Mouse (Mus musculus) CH12F3 (cell line): ENCODE measurements around the gene Nsrp1.

Source experiments
- in situ Hi-C: fragments of 300-500 bp; cut with MboI; formaldehyde crosslinking; loops from 2 replicates; pipeline ENCODE4 v1.14.3; 2020; ENCODE audit warnings: low sequenced_read_pairs

The Nsrp1 gene

DNA sequence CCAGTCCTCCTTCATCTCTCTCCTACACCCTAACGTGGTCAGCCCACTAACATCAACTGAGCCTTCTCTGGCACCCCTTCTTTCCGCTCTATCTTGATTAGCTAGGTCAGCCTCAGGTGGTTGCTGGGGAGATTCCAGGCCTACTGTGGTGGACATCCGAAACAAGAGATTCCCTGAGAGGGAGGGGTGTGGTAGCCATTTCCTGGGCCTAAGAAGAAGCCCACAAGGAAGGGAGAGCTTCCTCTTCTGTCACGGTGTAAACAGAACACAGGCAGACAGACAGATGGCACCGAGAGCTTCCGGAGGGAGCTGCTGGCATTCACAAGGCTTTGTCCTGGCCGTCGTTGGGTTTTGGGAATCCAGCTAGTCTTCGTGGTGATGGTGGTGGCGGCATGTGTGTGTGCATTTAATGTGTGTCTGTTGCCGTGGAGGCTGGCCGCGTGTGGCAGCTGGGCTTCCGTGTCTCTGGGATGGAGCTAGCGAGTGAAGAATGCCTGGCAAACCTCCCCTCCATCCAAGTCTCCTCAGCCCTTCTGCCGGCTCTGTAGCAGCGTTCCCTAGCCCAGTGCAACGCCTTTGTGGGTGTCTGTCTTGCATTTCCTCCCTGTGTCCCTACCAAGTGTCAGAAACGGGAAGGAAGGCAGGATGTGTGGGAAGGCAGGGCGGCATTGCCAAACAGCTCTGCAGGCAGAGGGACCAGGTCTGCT, 82.1 kb downstream of the Nsrp1 start:
- in situ Hi-C loops, result no loop called here
